Mouse (Mus musculus) liver, embryonic 14.5 days (tissue): ENCODE measurements at regions not wholly inside any gene's neighbourhood (a gene's known extent, or its start where the extent isn't known, plus 50 kb on each side); places are given as distances from the start of the nearest gene placed in this dataset.

ENCODE experiments used
- CTCF ChIP-seq: IDR thresholded peaks from 2 replicates; pipeline ENCODE4 v1.5.1; 2016; ENCODE audit warnings: antibody characterized with exemption, low read depth, control low read depth
- EP300 ChIP-seq: IDR thresholded peaks from 2 replicates; pipeline ENCODE4 v1.6.1; 2016; ENCODE audit warnings: antibody characterized with exemption, low read depth

DNA sequence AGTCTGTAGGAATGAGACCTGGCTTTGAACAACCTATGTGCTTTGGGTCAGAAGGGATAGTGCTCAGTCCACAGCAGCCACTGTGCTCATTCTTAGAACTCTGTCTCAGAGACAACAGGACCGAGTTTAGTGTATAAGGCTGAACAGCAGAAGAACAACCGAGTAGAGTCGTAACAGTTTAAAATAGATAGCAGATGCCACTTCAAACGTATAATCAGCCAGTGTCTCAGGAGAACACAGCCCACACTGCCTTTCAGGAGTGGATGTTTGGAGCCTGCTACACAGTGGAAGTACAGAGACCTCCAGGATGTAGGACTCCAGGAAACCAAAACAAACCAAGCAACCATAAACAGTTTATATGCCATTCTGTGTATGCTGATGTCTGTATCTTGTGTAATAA, 99.0 kb upstream of the Opcml start:
- TF ChIP-seq CTCF, result no peak
- no peak for TF ChIP-seq EP300
